Mouse (Mus musculus) CH12.LX (cell line): ENCODE results near the gene Adgra1. TPM values are rescaled to one million over a fixed set of nuclear protein-coding genes. Genes with fewer than 3 reads are reported as not detected.

ENCODE experiments used
- DNase-seq: peaks from one replicate; pipeline ENCODE4 v3.0.0-alpha.2; 2013; ENCODE audit errors: extremely low read depth
- H3K27ac ChIP-seq: 2 replicates; pipeline ENCODE4 v1.5.1; 2012; ENCODE audit warnings: low read depth, mild to moderate bottlenecking, control low read depth, moderate library complexity; ENCODE audit not compliant: insufficient read depth
- H3K27me3 ChIP-seq: replicated peaks from 2 replicates; pipeline ENCODE3; 2012; ENCODE audit warnings: inconsistent platforms
- H3K36me3 ChIP-seq, 2 experiments: replicated peaks in 1 of 2; 2 replicates each; pipeline versions ENCODE3 to v1.6.1; 2012; ENCODE audit warnings: inconsistent platforms in 1 of 2, low read length in 1 of 2, mild to moderate bottlenecking in 1 of 2, mixed read lengths in 1 of 2, moderate library complexity in 1 of 2; ENCODE audit not compliant: control insufficient read depth in 1 of 2, insufficient read depth in 1 of 2
- H3K4me1 ChIP-seq, 2 experiments: 2 replicates each; pipeline ENCODE4 v1.6.1; 2012; ENCODE audit warnings: inconsistent platforms in 1 of 2, moderate library complexity in 1 of 2; ENCODE audit not compliant: insufficient read depth in 2 of 2, control insufficient read depth in 1 of 2
- H3K4me2 ChIP-seq: 2 replicates; pipeline ENCODE4 v1.6.1; 2012; ENCODE audit warnings: low read depth, mild to moderate bottlenecking, control low read depth; ENCODE audit not compliant: poor library complexity, insufficient read depth, severe bottlenecking
- H3K4me3 ChIP-seq, 3 experiments: fragments of 150-350 bp in 1 of 3; sonication (generic) in 1 of 3; replicated peaks in 1 of 3; 2 replicates each; pipeline versions ENCODE3 to v1.5.1; 2011 to 2012; ENCODE audit warnings: low read depth in 2 of 3, low read length in 2 of 3, mild to moderate bottlenecking in 2 of 3, moderate library complexity in 2 of 3, control low read depth in 1 of 3, improper control_type of control experiment in 1 of 3, inconsistent platforms in 1 of 3, mixed read lengths in 1 of 3; ENCODE audit not compliant: poor library complexity in 1 of 3
- H3K79me2 ChIP-seq: replicated peaks from 2 replicates; pipeline ENCODE4 v1.6.1; 2012; ENCODE audit warnings: mild to moderate bottlenecking, moderate library complexity; ENCODE audit not compliant: control insufficient read depth, poor library complexity, insufficient read depth, severe bottlenecking; ENCODE audit errors: extremely low read depth
- H3K9ac ChIP-seq: 2 replicates; pipeline ENCODE4 v1.6.1; 2012; ENCODE audit warnings: low read depth, mild to moderate bottlenecking, control low read depth, moderate library complexity; ENCODE audit not compliant: insufficient read depth
- H3K9me3 ChIP-seq: replicated peaks from 2 replicates; pipeline ENCODE3; 2012; ENCODE audit warnings: low read length, inconsistent platforms, mixed read lengths
- BHLHE40 ChIP-seq: IDR thresholded peaks from 2 replicates; pipeline ENCODE4 v1.6.1; 2011; ENCODE audit warnings: mild to moderate bottlenecking, low read depth, low read length, improper control_type of control experiment
- CHD2 ChIP-seq: IDR thresholded peaks from 2 replicates; pipeline ENCODE4 v1.6.1; 2011; ENCODE audit warnings: low read length, improper control_type of control experiment
- CTCF ChIP-seq, 2 experiments: IDR thresholded peaks in 1 of 2; conservative IDR thresholded peaks in 1 of 2; 2 replicates each; pipeline ENCODE4 v1.5.1; 2011 to 2012; ENCODE audit warnings: low read depth in 2 of 2, low read length in 2 of 2, improper control_type of control experiment in 1 of 2, inconsistent platforms in 1 of 2, mild to moderate bottlenecking in 1 of 2, moderate library complexity in 1 of 2
- E2F4 ChIP-seq: IDR thresholded peaks from 2 replicates; pipeline ENCODE4 v1.6.1; 2011; ENCODE audit warnings: low read depth, low read length, improper control_type of control experiment; ENCODE audit not compliant: insufficient replicate concordance
- ELF1 ChIP-seq: IDR thresholded peaks from 2 replicates; pipeline ENCODE4 v1.6.1; 2014; ENCODE audit warnings: low read depth, mild to moderate bottlenecking, inconsistent platforms, low read length, improper control_type of control experiment
- ETS1 ChIP-seq: conservative IDR thresholded peaks from 2 replicates; pipeline ENCODE4 v1.6.1; 2012; ENCODE audit warnings: low read depth, mild to moderate bottlenecking, inconsistent platforms, low read length, improper control_type of control experiment, moderate library complexity
- IRF4 ChIP-seq: IDR thresholded peaks from 2 replicates; pipeline ENCODE4 v1.6.1; 2014; ENCODE audit warnings: low read depth, mild to moderate bottlenecking, inconsistent platforms, low read length, improper control_type of control experiment
- JUN ChIP-seq: IDR thresholded peaks from 2 replicates; pipeline ENCODE4 v1.6.1; 2011; ENCODE audit warnings: low read depth, mild to moderate bottlenecking, low read length, improper control_type of control experiment, moderate library complexity; ENCODE audit not compliant: insufficient read depth
- JUND ChIP-seq: conservative IDR thresholded peaks from 2 replicates; pipeline ENCODE4 v1.6.1; 2011; ENCODE audit warnings: low read depth, low read length, improper control_type of control experiment
- KAT2A ChIP-seq: IDR thresholded peaks from 2 replicates; pipeline ENCODE4 v1.6.1; 2012; ENCODE audit warnings: low read length, improper control_type of control experiment, inconsistent platforms; ENCODE audit not compliant: insufficient replicate concordance
- MAFK ChIP-seq: IDR thresholded peaks from 2 replicates; pipeline ENCODE4 v1.6.1; 2011; ENCODE audit warnings: low read length, improper control_type of control experiment; ENCODE audit not compliant: insufficient replicate concordance
- MAZ ChIP-seq: IDR thresholded peaks from 2 replicates; pipeline ENCODE4 v1.6.1; 2012; ENCODE audit warnings: low read depth, mild to moderate bottlenecking, inconsistent platforms, low read length, improper control_type of control experiment, moderate library complexity
- MYC ChIP-seq: IDR thresholded peaks from 2 replicates; pipeline ENCODE4 v1.6.1; 2011; ENCODE audit warnings: low read depth, mild to moderate bottlenecking, improper control_type of control experiment, low read length
- NELFE ChIP-seq: IDR thresholded peaks from 2 replicates; pipeline ENCODE4 v1.6.1; 2011; ENCODE audit warnings: low read depth, low read length, improper control_type of control experiment
- POLR2A ChIP-seq: IDR thresholded peaks from 2 replicates; pipeline ENCODE4 v1.6.1; 2011; ENCODE audit warnings: low read depth, mild to moderate bottlenecking, improper control_type of control experiment, low read length
- RAD21 ChIP-seq: IDR thresholded peaks from 2 replicates; pipeline ENCODE4 v1.6.1; 2011; ENCODE audit warnings: low read depth, mild to moderate bottlenecking, low read length, improper control_type of control experiment, moderate library complexity
- SIN3A ChIP-seq: IDR thresholded peaks from 2 replicates; pipeline ENCODE4 v1.6.1; 2012; ENCODE audit warnings: low read length, improper control_type of control experiment, inconsistent platforms
- SMC3 ChIP-seq: IDR thresholded peaks from 2 replicates; pipeline ENCODE4 v1.6.1; 2011; ENCODE audit warnings: low read depth, low read length, improper control_type of control experiment
- TBP ChIP-seq: conservative IDR thresholded peaks from 2 replicates; pipeline ENCODE4 v1.6.1; 2011; ENCODE audit warnings: low read depth, low read length, improper control_type of control experiment
- ZKSCAN1 ChIP-seq: IDR thresholded peaks from 2 replicates; pipeline ENCODE4 v1.6.1; 2012; ENCODE audit warnings: low read depth, inconsistent platforms, low read length, improper control_type of control experiment, borderline replicate concordance
- ZMIZ1 ChIP-seq: IDR thresholded peaks from 2 replicates; pipeline ENCODE4 v1.6.1; 2012; ENCODE audit warnings: low read depth, mild to moderate bottlenecking, inconsistent platforms, low read length, improper control_type of control experiment
- ZNF384 ChIP-seq: IDR thresholded peaks from 2 replicates; pipeline ENCODE4 v1.6.1; 2012; ENCODE audit warnings: low read depth, low read length, improper control_type of control experiment, inconsistent platforms
- dilution Hi-C: fragments of 300-500 bp; cut with MboI; formaldehyde crosslinking; loops from 2 replicates; pipeline ENCODE4 v1.14.3; 2020; ENCODE audit warnings: low sequenced_read_pairs; ENCODE audit not compliant: extremely low pct_unique_long_range_greater_than_20kb, extremely low pct_ligation_motif_present
- in situ Hi-C: fragments of 300-500 bp; cut with MboI; formaldehyde crosslinking; loops from 3 replicates; pipeline ENCODE4 v1.14.3; 2019; ENCODE audit warnings: low sequenced_read_pairs, low pct_ligation_motif_present, low pct_unique_long_range_greater_than_20kb, mixed read lengths
- polyA plus RNA-seq: library from polyadenylated mRNA; unstranded; fragments of >175 nt; gene quantifications from 2 replicates; pipeline ENCODE4 v1.2.1, GENCODE M21; 2012; ENCODE audit warnings: low read depth; ENCODE audit not compliant: insufficient read length
- total RNA-seq, 2 experiments: library from RNA; depleted of rRNA; stranded (reverse); fragments of 300-350 nt in 1 of 2; fragments of >200 nt in 1 of 2; gene quantifications; 2 replicates each; pipeline ENCODE4 v1.2.3; 2012 to 2014

Gene Adgra1
- total and polyA plus RNA-seq, 3 experiments: not detected

DNA sequence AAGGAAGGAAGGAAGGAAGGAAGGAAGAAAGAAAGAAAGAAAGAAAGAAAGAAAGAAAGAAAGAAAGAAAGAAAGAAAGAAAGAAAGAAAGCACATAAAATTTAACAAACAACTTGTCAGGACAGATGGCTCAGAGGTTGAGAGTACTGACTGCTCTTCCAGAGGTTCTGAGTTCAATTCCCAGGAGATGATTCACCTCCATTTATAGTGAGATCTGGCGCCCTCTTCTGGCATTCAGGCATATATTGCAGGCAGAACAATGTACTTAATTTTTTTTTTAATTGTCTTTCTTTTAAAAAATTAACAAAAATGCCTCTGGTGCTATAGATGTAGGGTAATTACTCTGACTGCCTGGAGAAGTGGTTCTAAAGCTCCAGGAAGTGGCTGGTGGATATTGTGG lies 82.4 kb downstream of the Adgra1 start:
- dilution Hi-C loops (no loop called here), in situ Hi-C loops (loop anchor here (10.0 kb wide), 1 partner anchor 218 kb away; the partner anchor contains the start of gene Mtg1)
- Histone ChIP-seq H3K27me3 (peaks cover 9% of the 10 kb centered on the region), H3K9me3 (no peaks in the 10 kb centered on the region), H3K4me1 (peaks cover 4 to 31% of the 10 kb centered on the region in 2 experiments; a peak in 3 of 4 replicates), H3K36me3 (peaks cover 0 to 2% of the 10 kb centered on the region in 2 experiments), H3K27ac (no peak overlapping the region), H3K4me3 (no peak overlapping the region), H3K79me2 (no peaks in the 10 kb centered on the region), H3K9ac (no peak overlapping the region), H3K4me2 (no peak overlapping the region)
- peak; percentile 34 for TF ChIP-seq SIN3A
- TF ChIP-seq IRF4: 0 out of 2 replicates have a peak, but pooled peaks have one; percentile 3
- TF ChIP-seq KAT2A: 0 out of 2 replicates have a peak, but pooled peaks have one; percentile 12
- no peak for TF ChIP-seq CHD2
- peak; percentile 52 for TF ChIP-seq RAD21
- 0 out of 2 replicates have a peak, but pooled peaks have one; percentile 18 for TF ChIP-seq MYC
- TF ChIP-seq ETS1: no peak
- TF ChIP-seq BHLHE40: no peak
- TF ChIP-seq ZNF384: peak; percentile 87
- TF ChIP-seq ELF1: peak; percentile 28; the same call in 1 of the 2 replicates
- no peak for TF ChIP-seq MAFK
- no peak for TF ChIP-seq POLR2A
- TF ChIP-seq NELFE: no peak
- TF ChIP-seq E2F4: 0 out of 2 replicates have a peak, but pooled peaks have one; percentile 31
- TF ChIP-seq JUN: no peak
- no peak for TF ChIP-seq JUND
- TF ChIP-seq ZKSCAN1: no peak
- 0 out of 2 replicates have a peak, but pooled peaks have one; percentile 10 for TF ChIP-seq ZMIZ1
- peak; percentile 75; the same call in 1 of the 2 replicates for TF ChIP-seq TBP
- TF ChIP-seq SMC3: peak; percentile 55
- peak; percentile 31; the same call in 1 of the 2 replicates for TF ChIP-seq MAZ
- TF ChIP-seq CTCF (conservative IDR thresholded peaks at IDR 0.05 in 1 of 2, IDR thresholded peaks at IDR 0.05 in 1 of 2; ENCODE audit: low read depth in 2 of 2, low read length in 2 of 2): peak; percentile 31 to 74
- DNase-seq: peak; percentile 72
